In genomic region chr8:117097564-117098191, GRCm38 (mm10) we compare ENCODE assay signal across 9 mouse cellular contexts. TPM values are rescaled to one million over a fixed set of nuclear protein-coding genes. Genes with fewer than 3 reads are reported as not detected.
DNase-seq lines count a peak whose midpoint lies in the region; ATAC-seq and TF ChIP-seq lines count a peak whose summit lies in the region.
"Had no signal": no experiment of that assay in that cellular context is flagged by ENCODE, and none has a peak within 500 bp of the region (broad histone marks: within the 10 kb centered on the region; RNA-seq: fewer than 3 reads in every experiment).

No protein-coding gene starts in this region.

- no peaks in the 10 kb centered on the region for H3K27me3 ChIP-seq in heart, embryonic 13.5 days (replicated peaks)
- H3K27me3 ChIP-seq in heart, embryonic 11.5 days (ENCODE audit: control insufficient read depth, insufficient read depth, low read length), result no peaks in the 10 kb centered on the region
- no peaks in the 10 kb centered on the region for H3K27me3 ChIP-seq in limb, embryonic 14.5 days (ENCODE audit: control insufficient read depth, insufficient read depth, low read length)

- DNase-seq in 3T3-L1 (ENCODE audit: low read depth, low spot score), result peak; percentile 97
- DNase-seq in cerebellum, postnatal 10 days, result peak; percentile 85 to 92
- peak; percentile 65 for DNase-seq in limb, embryonic 14.5 days (ENCODE audit: low spot score)
- DNase-seq in urinary bladder, postnatal 25 days (ENCODE audit: low spot score), result no peak
- DNase-seq in gastrocnemius, postnatal 10 days, result no peak

- 0 out of 2 replicates have a peak, but pooled peaks cover 11% of the 10 kb centered on the region for H3K9me3 ChIP-seq in heart, embryonic 13.5 days
- H3K9me3 ChIP-seq in heart, embryonic 11.5 days (replicated peaks; ENCODE audit: control insufficient read depth, low read length), result no peaks in the 10 kb centered on the region
- H3K9me3 ChIP-seq in limb, embryonic 14.5 days (ENCODE audit: control insufficient read depth, low read length), result 0 out of 2 replicates have a peak, but pooled peaks cover 4% of the 10 kb centered on the region

- H3K4me3 ChIP-seq in heart, embryonic 13.5 days, result no peak overlapping the region
- H3K4me3 ChIP-seq in heart, embryonic 11.5 days (ENCODE audit: low read depth, low read length), result no peak overlapping the region
- H3K4me3 ChIP-seq in limb, embryonic 14.5 days (replicated peaks; ENCODE audit: low read length), result no peak overlapping the region

- H3K9ac ChIP-seq in heart, embryonic 13.5 days, result no peak overlapping the region
- H3K9ac ChIP-seq in heart, embryonic 11.5 days (ENCODE audit: low read depth, low read length), result no peak overlapping the region
- peak overlapping the region; percentile 16; the same call in 1 of the 2 replicates for H3K9ac ChIP-seq in limb, embryonic 14.5 days (ENCODE audit: low read depth, low read length, severe bottlenecking)
- H3K9ac ChIP-seq: liver, embryonic 14.5 days had no signal

- 60% methylated on average over 11 of the region's 11 CpGs for WGBS in heart, embryonic 13.5 days
- WGBS in heart, embryonic 11.5 days (ENCODE audit: insufficient replicate concordance), result 72% methylated on average over 11 of the region's 11 CpGs
- WGBS in limb, embryonic 14.5 days, result 28% methylated on average over 11 of the region's 11 CpGs

- H3K36me3 ChIP-seq in heart, embryonic 13.5 days, result no peaks in the 10 kb centered on the region
- H3K36me3 ChIP-seq in heart, embryonic 11.5 days (ENCODE audit: control insufficient read depth, insufficient read depth, low read length), result no peaks in the 10 kb centered on the region
- no peaks in the 10 kb centered on the region for H3K36me3 ChIP-seq in limb, embryonic 14.5 days (ENCODE audit: control insufficient read depth, insufficient read depth, low read length)

- peaks cover 17% of the 10 kb centered on the region for H3K4me1 ChIP-seq in heart, embryonic 13.5 days
- no peaks in the 10 kb centered on the region for H3K4me1 ChIP-seq in heart, embryonic 11.5 days (ENCODE audit: control insufficient read depth, insufficient read depth, low read length)
- peaks cover 16% of the 10 kb centered on the region for H3K4me1 ChIP-seq in limb, embryonic 14.5 days (ENCODE audit: control insufficient read depth, insufficient read depth, low read length)

- 0 out of 2 replicates have a peak overlapping the region, but pooled peaks have one; percentile 8 for H3K4me2 ChIP-seq in heart, embryonic 13.5 days
- H3K4me2 ChIP-seq in heart, embryonic 11.5 days, result no peak overlapping the region
- peak overlapping the region; percentile 35 for H3K4me2 ChIP-seq in limb, embryonic 14.5 days (replicated peaks; ENCODE audit: low read depth, low read length, severe bottlenecking)

- no peak overlapping the region for H3K27ac ChIP-seq in heart, embryonic 13.5 days (replicated peaks)
- no peak overlapping the region for H3K27ac ChIP-seq in heart, embryonic 11.5 days (ENCODE audit: low read depth, low read length)
- H3K27ac ChIP-seq in limb, embryonic 14.5 days (replicated peaks; ENCODE audit: low read depth, low read length), result peak overlapping the region; percentile 28; the same call in 1 of the 2 replicates
- H3K27ac ChIP-seq: liver, embryonic 14.5 days had no signal

- no peak for TF ChIP-seq POLR2A in limb, embryonic 14.5 days (IDR thresholded peaks at IDR 0.05; ENCODE audit: borderline replicate concordance, extremely low read depth, insufficient read depth, insufficient read length)

- ATAC-seq in heart, embryonic 13.5 days (ENCODE audit: extremely low read depth, insufficient number of reproducible peaks, low FRiP score, low TSS enrichment), result no peak
- ATAC-seq in heart, embryonic 11.5 days (replicated peaks; ENCODE audit: insufficient number of reproducible peaks, low FRiP score, low TSS enrichment), result no peak
- peak; percentile 66 for ATAC-seq in limb, embryonic 14.5 days (ENCODE audit: low FRiP score, low read depth)
- ATAC-seq in megakaryocyte, adult 5-6 weeks (ENCODE audit: poor library complexity, severe bottlenecking), result no peak

RNA-seq across cellular contexts. Expression of gene Bco1, which starts 2.0 kb away (rescaled TPM):
- polyA plus RNA-seq in heart, embryonic 13.5 days (2015; fragmentation: Nextera tagmentation; extraction: Ambion mirVana), result 0.31 and 0.34 TPM in 2 replicates
- polyA plus RNA-seq in heart, embryonic 11.5 days (2014; fragmentation: Nextera tagmentation; extraction: Ambion mirVana), result 0.08 and 0.49 TPM in 2 replicates
- polyA plus RNA-seq in limb, embryonic 14.5 days (2012; rRNA removed), result 0.25 and 0.29 TPM in 2 replicates
- polyA plus RNA-seq in limb, embryonic 14.5 days (2014; fragmentation: Nextera tagmentation; extraction: Ambion mirVana), result 0.48 and 0.65 TPM in 2 replicates
- not detected in 2 replicates for total RNA-seq in megakaryocyte, adult 5-6 weeks (2015)
- total RNA-seq in megakaryocyte, adult 5-6 weeks (2017), result not detected in 2 replicates
- total RNA-seq in gastrocnemius, postnatal 10 days (2021), result not detected

RNA-seq across cellular contexts. Expression of gene Pkd1l2, which starts 15.4 kb away (rescaled TPM):
- not detected in 2 replicates for polyA plus RNA-seq in heart, embryonic 13.5 days (2015; fragmentation: Nextera tagmentation; extraction: Ambion mirVana)
- 0.03 TPM in 1 of 2 replicates, not detected in the other for polyA plus RNA-seq in heart, embryonic 11.5 days (2014; fragmentation: Nextera tagmentation; extraction: Ambion mirVana)
- 0.04 and 0.16 TPM in 2 replicates for polyA plus RNA-seq in limb, embryonic 14.5 days (2012; rRNA removed)
- polyA plus RNA-seq in limb, embryonic 14.5 days (2014; fragmentation: Nextera tagmentation; extraction: Ambion mirVana), result 0.07 and 0.08 TPM in 2 replicates
- total RNA-seq in megakaryocyte, adult 5-6 weeks (2015), result 0.04 and 0.07 TPM in 2 replicates
- total RNA-seq in megakaryocyte, adult 5-6 weeks (2017), result 0.04 and 0.08 TPM in 2 replicates
- total RNA-seq in gastrocnemius, postnatal 10 days (2021), result under 1 TPM; 0.11 to 0.14 TPM
- polyA plus RNA-seq: liver, embryonic 14.5 days had no signal

Comparison
In these comparisons a context has a peak if more than half of its experiments do, and no peak if none do; other contexts are left out.
1. DNase-seq: peak in 3T3-L1 (single experiment), cerebellum, postnatal 10 days (2 of 2) and limb, embryonic 14.5 days (single experiment); none in urinary bladder, postnatal 25 days (single experiment) and gastrocnemius, postnatal 10 days (single experiment).